ENCODE assay signal across 9 mouse cellular contexts in the genomic region with DNA sequence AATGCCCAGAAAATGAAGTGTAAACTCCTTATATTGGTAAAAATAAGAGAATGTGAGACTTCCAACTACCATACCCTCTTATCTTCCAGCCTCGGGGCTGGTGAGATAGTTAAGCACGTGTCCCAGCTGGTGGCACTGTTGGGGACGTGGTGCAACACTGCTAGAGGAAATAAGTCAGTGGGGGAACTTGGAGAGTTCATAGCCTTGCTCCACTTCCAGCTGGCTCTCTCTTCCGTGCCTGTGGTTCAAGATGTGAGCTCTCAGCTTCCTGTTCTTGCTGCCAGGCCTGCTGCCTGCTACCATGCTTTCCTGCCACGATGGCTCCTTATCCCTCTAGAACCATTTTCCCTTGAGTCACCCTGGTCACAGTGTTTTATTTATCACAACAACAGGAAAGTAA. TPM values are rescaled to one million over a fixed set of nuclear protein-coding genes. Genes with fewer than 3 reads are reported as not detected.
DNase-seq lines count a peak whose midpoint lies in the region; ATAC-seq and TF ChIP-seq lines count a peak whose summit lies in the region.
"Had no signal": no experiment of that assay in that cellular context is flagged by ENCODE, and none has a peak within 500 bp of the region (broad histone marks: within the 10 kb centered on the region; RNA-seq: fewer than 3 reads in every experiment).

No protein-coding gene starts in this region.

- H3K36me3 ChIP-seq in heart, embryonic 16.5 days (ENCODE audit: control insufficient read depth, insufficient read depth), result no peaks in the 10 kb centered on the region
- no peaks in the 10 kb centered on the region for H3K36me3 ChIP-seq in lung, postnatal 0 days (ENCODE audit: insufficient read depth, low read length)

- no peak overlapping the region for H3K9ac ChIP-seq in heart, embryonic 16.5 days (ENCODE audit: low read length)
- H3K9ac ChIP-seq in lung, postnatal 0 days (replicated peaks; ENCODE audit: low read depth), result no peak overlapping the region
- H3K9ac ChIP-seq: limb, embryonic 12.5 days had no signal

- peak; percentile 51 to 67 for DNase-seq in lung, adult 18-20 months
- no peak for DNase-seq in lung, adult 2 months
- DNase-seq in cerebellum, adult 18-20 months, result peak; percentile 60 to 67
- peak; percentile 71 for DNase-seq in lung, postnatal 0 days (ENCODE audit: low spot score)
- peak; percentile 54 to 69 for DNase-seq in thymus, postnatal 36 days
- DNase-seq in urinary bladder, postnatal 25 days (ENCODE audit: low spot score), result no peak
- no peak for DNase-seq in urinary bladder, adult 18-20 months (ENCODE audit: low spot score in 2 of 2)

- H3K4me1 ChIP-seq in lung, adult 2 months (ENCODE audit: control insufficient read depth, insufficient read depth, low read length), result peaks cover 25% of the 10 kb centered on the region
- peaks cover 59% of the 10 kb centered on the region for H3K4me1 ChIP-seq in heart, embryonic 16.5 days (ENCODE audit: control insufficient read depth, insufficient read depth, low read length)
- peaks cover 16% of the 10 kb centered on the region for H3K4me1 ChIP-seq in lung, postnatal 0 days (ENCODE audit: insufficient read depth, low read depth, low read length)

- no peak for TF ChIP-seq EP300 in lung, postnatal 0 days (IDR thresholded peaks at IDR 0.05)

- H3K27me3 ChIP-seq in heart, embryonic 16.5 days (ENCODE audit: control insufficient read depth, insufficient read depth, low read length), result no peaks in the 10 kb centered on the region
- no peaks in the 10 kb centered on the region for H3K27me3 ChIP-seq in lung, postnatal 0 days (replicated peaks; ENCODE audit: insufficient read depth, low read length)
- H3K27me3 ChIP-seq: limb, embryonic 12.5 days had no signal

- 0 out of 2 replicates have a peak, but pooled peaks have one; percentile 28 for ATAC-seq in heart, embryonic 16.5 days (replicated peaks; ENCODE audit: extremely low read depth, insufficient read depth, low FRiP score)
- ATAC-seq in lung, postnatal 0 days, result peak; percentile 57

- H3K4me2 ChIP-seq in heart, embryonic 16.5 days (ENCODE audit: low read depth, low read length), result peak overlapping the region; percentile 18; the same call in 1 of the 2 replicates
- H3K4me2 ChIP-seq in lung, postnatal 0 days (replicated peaks; ENCODE audit: low read depth, low read length), result no peak overlapping the region
- H3K4me2 ChIP-seq: limb, embryonic 12.5 days had no signal

- TF ChIP-seq CTCF in lung, adult 2 months (IDR thresholded peaks at IDR 0.05; ENCODE audit: insufficient read depth, low read length), result no peak
- TF ChIP-seq CTCF in lung, postnatal 0 days (IDR thresholded peaks at IDR 0.05), result no peak

- peak overlapping the region; percentile 90 for H3K27ac ChIP-seq in heart, embryonic 16.5 days (ENCODE audit: low read length)
- H3K27ac ChIP-seq in lung, postnatal 0 days (ENCODE audit: low read length), result no peak overlapping the region
- H3K27ac ChIP-seq: limb, embryonic 12.5 days had no signal

- H3K9me3 ChIP-seq in heart, embryonic 16.5 days (replicated peaks; ENCODE audit: control insufficient read depth, low read length), result no peaks in the 10 kb centered on the region
- no peaks in the 10 kb centered on the region for H3K9me3 ChIP-seq in lung, postnatal 0 days (ENCODE audit: low read length)
- H3K9me3 ChIP-seq: limb, embryonic 12.5 days had no signal

- no peak overlapping the region for H3K4me3 ChIP-seq in lung, adult 2 months (replicated peaks; ENCODE audit: extremely low read depth, low read depth, low read length)
- H3K4me3 ChIP-seq in heart, embryonic 16.5 days (ENCODE audit: low read length), result no peak overlapping the region
- no peak overlapping the region for H3K4me3 ChIP-seq in lung, postnatal 0 days (ENCODE audit: low read depth, low read length)
- H3K4me3 ChIP-seq: limb, embryonic 12.5 days had no signal

- no peak for TF ChIP-seq POLR2A in lung, adult 2 months (IDR thresholded peaks at IDR 0.05; ENCODE audit: borderline replicate concordance, extremely low read depth, low read depth, low read length)

- WGBS in lung, adult 2 months, result 7% methylated on average over 5 of the region's 5 CpGs
- WGBS in heart, embryonic 16.5 days, result 12% methylated on average over 5 of the region's 5 CpGs
- 16% methylated on average over 5 of the region's 5 CpGs for WGBS in lung, postnatal 0 days

RNA-seq across cellular contexts. Expression of gene Rsbn1l, which starts 15.0 kb away (rescaled TPM):
- polyA plus RNA-seq in lung, adult 2 months (2012; rRNA removed), result 5.3 and 7.0 TPM in 2 replicates
- polyA plus RNA-seq in heart, embryonic 16.5 days (2015; fragmentation: Nextera tagmentation; extraction: Ambion mirVana), result 6.5 and 7.1 TPM in 2 replicates
- polyA plus RNA-seq in lung, postnatal 0 days (2015; fragmentation: Nextera tagmentation; extraction: Ambion mirVana), result 6.6 and 6.8 TPM in 2 replicates

RNA-seq across cellular contexts. Expression of gene Tmem60, which starts 59.2 kb away (rescaled TPM):
- polyA plus RNA-seq in lung, adult 2 months (2012; rRNA removed), result 7.8 and 12.4 TPM in 2 replicates
- 51.1 and 51.6 TPM in 2 replicates for polyA plus RNA-seq in heart, embryonic 16.5 days (2015; fragmentation: Nextera tagmentation; extraction: Ambion mirVana)
- 49.7 and 52.2 TPM in 2 replicates for polyA plus RNA-seq in lung, postnatal 0 days (2015; fragmentation: Nextera tagmentation; extraction: Ambion mirVana)

RNA-seq across cellular contexts. Expression of gene Phtf2, which starts 59.3 kb away (rescaled TPM):
- 1.00 and 2.7 TPM in 2 replicates for polyA plus RNA-seq in lung, adult 2 months (2012; rRNA removed)
- polyA plus RNA-seq in heart, embryonic 16.5 days (2015; fragmentation: Nextera tagmentation; extraction: Ambion mirVana), result 34.2 and 38.9 TPM in 2 replicates
- polyA plus RNA-seq in lung, postnatal 0 days (2015; fragmentation: Nextera tagmentation; extraction: Ambion mirVana), result 3.8 and 3.9 TPM in 2 replicates

Comparison
In these comparisons a context has a peak if more than half of its experiments do, and no peak if none do; other contexts are left out.
1. DNase-seq: peak in lung, adult 18-20 months (2 of 2), cerebellum, adult 18-20 months (2 of 2), lung, postnatal 0 days (single experiment) and thymus, postnatal 36 days (2 of 2); none in lung, adult 2 months (single experiment), urinary bladder, postnatal 25 days (single experiment) and urinary bladder, adult 18-20 months (0 of 2).